Mouse (Mus musculus) embryonic facial prominence, embryonic 15.5 days (tissue): ENCODE measurements around the gene Slit3. TPM values are rescaled to one million over a fixed set of nuclear protein-coding genes. Genes with fewer than 3 reads are reported as not detected.

Source experiments
- ATAC-seq: fragments of 200-750 bp; cut with Nextera tagmentation; 2 replicates; pipeline ENCODE4 v1.8.0; 2017; ENCODE audit warnings: low read depth, moderate TSS enrichment; ENCODE audit not compliant: insufficient number of reproducible peaks, low FRiP score, low TSS enrichment
- H3K27ac ChIP-seq: fragments of 300-500 bp; sonication (generic); replicated peaks from 2 replicates; pipeline ENCODE4 v1.5.1; 2015; ENCODE audit warnings: mild to moderate bottlenecking, inconsistent platforms
- H3K27me3 ChIP-seq: fragments of 300-500 bp; sonication (generic); 2 replicates; pipeline ENCODE4 v1.6.1; 2015; ENCODE audit warnings: inconsistent platforms
- H3K36me3 ChIP-seq: fragments of 300-500 bp; sonication (generic); 2 replicates; pipeline ENCODE4 v1.6.1; 2015; ENCODE audit warnings: mild to moderate bottlenecking, inconsistent platforms
- H3K4me1 ChIP-seq: fragments of 300-500 bp; sonication (generic); 2 replicates; pipeline ENCODE4 v1.6.1; 2015; ENCODE audit warnings: inconsistent platforms
- H3K4me2 ChIP-seq: fragments of 300-500 bp; sonication (generic); replicated peaks from 2 replicates; pipeline ENCODE4 v1.6.1; 2015; ENCODE audit warnings: mild to moderate bottlenecking, inconsistent platforms
- H3K4me3 ChIP-seq: fragments of 300-500 bp; sonication (generic); replicated peaks from 2 replicates; pipeline ENCODE4 v1.5.1; 2015; ENCODE audit warnings: mild to moderate bottlenecking, inconsistent platforms
- H3K9ac ChIP-seq: fragments of 300-500 bp; sonication (generic); 2 replicates; pipeline ENCODE4 v1.6.1; 2015; ENCODE audit warnings: inconsistent platforms
- H3K9me3 ChIP-seq: fragments of 300-500 bp; sonication (generic); replicated peaks from 2 replicates; pipeline ENCODE4 v1.6.1; 2016; ENCODE audit warnings: inconsistent platforms
- WGBS: fragments of 180-500 bp; shearing (Covaris S2); methylation state at CpG from one replicate; pipeline ENCODE4 v1.1.7; 2015; 5-methylcytosine and 5-hydroxymethylcytosine counted together
- polyA plus RNA-seq: library from polyadenylated mRNA; unstranded; fragments of >200 nt; fragmentation: Nextera tagmentation; extraction: Ambion mirVana; gene quantifications from 2 replicates; pipeline ENCODE4 v1.2.1, GENCODE M21; 2015

Slit3 gene
- polyA plus RNA-seq, 1 experiment from 2014 or later = 27.6 TPM

DNA sequence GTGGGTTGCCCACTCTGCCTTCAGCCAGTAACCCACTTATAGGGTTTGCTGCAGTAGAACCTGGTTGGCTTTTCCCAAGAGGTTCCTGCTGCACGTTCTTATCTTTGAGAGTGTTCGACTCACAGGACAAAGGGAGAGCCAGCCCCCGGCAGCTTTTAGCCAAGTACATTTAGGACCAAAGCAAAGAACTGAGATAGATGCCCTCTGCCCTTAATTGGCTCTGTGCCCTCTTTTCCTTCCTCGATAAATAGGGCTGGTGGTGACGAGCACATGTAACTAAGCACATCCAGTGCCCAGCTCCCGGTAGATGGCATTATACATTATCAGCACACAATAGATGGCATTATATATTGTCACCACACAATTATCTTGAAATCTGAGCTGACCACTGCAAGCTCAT, 444.3 kb downstream of the Slit3 start:
- H3K27me3 ChIP-seq = no peaks in the 10 kb centered on the region
- 74% methylated on average over 6 of the region's 6 CpGs for WGBS

DNA sequence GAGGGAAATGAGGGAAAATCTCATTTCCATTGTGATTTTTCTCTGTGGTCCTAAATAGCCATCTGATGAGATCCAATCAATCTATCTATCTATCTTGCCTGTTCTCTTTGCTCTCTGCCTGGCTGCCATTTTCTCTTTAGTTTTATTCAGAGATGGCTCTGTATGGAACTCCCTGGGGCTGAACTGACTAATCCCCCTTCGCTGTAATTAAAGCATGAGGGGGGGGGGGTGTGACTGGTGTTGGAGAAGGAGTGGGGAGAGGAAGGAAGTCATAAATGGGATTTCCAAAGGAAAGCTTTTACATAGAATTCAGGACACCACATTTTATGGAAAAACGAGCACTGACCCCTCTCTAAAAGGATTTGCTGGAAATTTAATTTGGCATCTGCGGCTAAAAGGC, 445.7 kb downstream of the Slit3 start:
- H3K4me1 ChIP-seq = 0 out of 2 replicates have a peak, but pooled peaks cover 3% of the 10 kb centered on the region
- H3K4me3 ChIP-seq = no peak overlapping the region
- no peak for ATAC-seq
- H3K9ac ChIP-seq = no peak overlapping the region
- H3K9me3 ChIP-seq = no peaks in the 10 kb centered on the region
- 62% methylated on average over 3 of the region's 3 CpGs for WGBS
- no peak overlapping the region for H3K27ac ChIP-seq
- no peaks in the 10 kb centered on the region for H3K27me3 ChIP-seq
- H3K4me2 ChIP-seq = no peak overlapping the region
- H3K36me3 ChIP-seq = no peaks in the 10 kb centered on the region

More for the DNA sequence above, 444.3 kb downstream of the Slit3 start:
- no peaks in the 10 kb centered on the region for H3K9me3 ChIP-seq
- no peak overlapping the region for H3K4me2 ChIP-seq
- no peak overlapping the region for H3K4me3 ChIP-seq
- ATAC-seq = no peak
- no peaks in the 10 kb centered on the region for H3K36me3 ChIP-seq
- H3K9ac ChIP-seq = no peak overlapping the region
- 0 out of 2 replicates have a peak, but pooled peaks cover 3% of the 10 kb centered on the region for H3K4me1 ChIP-seq
- H3K27ac ChIP-seq = no peak overlapping the region

DNA sequence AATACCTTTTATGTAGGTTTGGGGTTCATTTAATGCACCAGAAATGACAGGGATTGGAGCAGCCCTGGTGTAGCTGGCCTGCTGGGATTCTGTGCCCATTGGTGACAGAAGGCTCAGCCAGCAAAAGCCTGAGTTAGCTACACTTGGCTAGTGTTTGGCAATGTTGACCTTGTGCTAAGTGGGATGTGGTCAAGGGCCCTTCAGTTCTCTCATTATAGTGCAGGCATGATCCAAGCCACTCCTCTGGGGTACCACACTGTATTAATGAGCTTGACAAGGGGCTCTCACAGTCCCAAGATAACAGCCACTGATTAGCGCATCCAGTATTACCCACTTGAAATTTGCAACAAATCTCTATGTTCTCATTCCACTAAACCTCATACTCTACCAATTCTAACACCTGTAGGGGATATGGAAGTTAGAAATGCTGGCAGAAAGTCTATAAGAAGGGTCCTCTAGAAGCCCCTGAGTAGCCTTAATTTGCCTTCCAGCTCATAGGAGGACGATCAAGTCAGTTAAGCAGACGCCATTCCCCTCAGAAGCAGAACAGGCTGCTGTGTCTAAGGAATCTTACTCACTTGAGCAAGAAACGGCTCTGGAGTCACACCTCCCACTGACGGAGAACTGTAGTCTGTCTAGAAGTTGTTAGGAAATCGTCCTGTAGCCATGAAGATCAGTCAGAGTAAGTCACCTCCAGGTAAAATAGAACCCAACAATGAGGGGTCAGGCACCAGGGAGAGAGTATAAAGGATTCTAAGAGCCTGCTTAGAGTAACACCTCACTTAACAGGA, 448.3 kb downstream of the Slit3 start:
- Histone ChIP-seq H3K4me2 (no peak overlapping the region), H3K36me3 (no peaks in the 10 kb centered on the region), H3K27ac (no peak overlapping the region), H3K27me3 (no peaks in the 10 kb centered on the region), H3K9ac (no peak overlapping the region), H3K9me3 (no peaks in the 10 kb centered on the region), H3K4me3 (no peak overlapping the region), H3K4me1 (no peaks in the 10 kb centered on the region)
- no peak for ATAC-seq
- WGBS = 79% methylated on average over 6 of the region's 6 CpGs

DNA sequence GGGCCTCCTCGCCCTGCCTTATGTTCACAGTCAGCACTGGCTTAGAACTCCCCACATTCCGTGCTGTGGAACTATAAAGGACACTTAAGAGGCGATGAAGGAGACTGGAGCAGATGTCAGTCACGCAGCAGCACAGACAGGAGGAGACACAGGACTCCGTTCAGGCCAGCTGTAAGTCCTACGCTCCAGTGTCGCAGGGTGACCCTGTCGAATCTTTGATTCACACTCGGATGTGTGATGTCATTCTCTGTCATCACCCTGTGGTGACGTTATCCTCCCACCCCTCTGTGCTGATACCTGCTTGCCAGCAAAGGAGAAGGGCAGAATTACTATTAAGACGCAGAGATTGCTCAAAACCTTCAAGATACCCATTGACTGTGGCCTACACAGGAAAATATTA, 448.9 kb downstream of the Slit3 start:
- no peak overlapping the region for H3K4me2 ChIP-seq
- H3K36me3 ChIP-seq = no peaks in the 10 kb centered on the region
- WGBS = 80% methylated on average over 11 of the region's 11 CpGs
- no peaks in the 10 kb centered on the region for H3K9me3 ChIP-seq
- H3K4me1 ChIP-seq = no peaks in the 10 kb centered on the region
- no peaks in the 10 kb centered on the region for H3K27me3 ChIP-seq
- ATAC-seq = no peak
- no peak overlapping the region for H3K9ac ChIP-seq
- H3K27ac ChIP-seq = no peak overlapping the region
- no peak overlapping the region for H3K4me3 ChIP-seq

DNA sequence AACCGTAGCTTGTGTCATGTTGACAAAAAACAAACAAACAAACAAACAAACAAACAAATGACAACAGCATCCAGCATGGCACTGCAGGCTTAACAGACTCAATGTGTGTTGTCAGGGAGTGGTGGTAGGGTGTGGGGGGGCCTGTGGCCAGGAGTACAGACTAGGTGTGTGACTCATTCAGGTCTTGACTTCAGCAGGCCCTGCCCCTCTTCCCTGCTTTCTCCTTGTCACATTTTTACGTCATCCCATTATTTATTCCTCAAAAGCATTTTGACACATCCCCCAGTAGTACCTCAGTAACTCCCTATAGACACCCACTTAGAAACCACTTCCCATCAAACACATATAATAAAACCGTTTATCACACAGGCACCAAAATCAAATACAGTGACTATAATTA, 450.9 kb downstream of the Slit3 start:
- Histone ChIP-seq H3K4me2 (no peak overlapping the region), H3K27me3 (no peaks in the 10 kb centered on the region), H3K9me3 (no peaks in the 10 kb centered on the region), H3K4me3 (no peak overlapping the region), H3K36me3 (no peaks in the 10 kb centered on the region), H3K27ac (no peak overlapping the region), H3K9ac (no peak overlapping the region), H3K4me1 (no peaks in the 10 kb centered on the region)
- 82% methylated on average over 3 of the region's 3 CpGs for WGBS
- no peak for ATAC-seq

DNA sequence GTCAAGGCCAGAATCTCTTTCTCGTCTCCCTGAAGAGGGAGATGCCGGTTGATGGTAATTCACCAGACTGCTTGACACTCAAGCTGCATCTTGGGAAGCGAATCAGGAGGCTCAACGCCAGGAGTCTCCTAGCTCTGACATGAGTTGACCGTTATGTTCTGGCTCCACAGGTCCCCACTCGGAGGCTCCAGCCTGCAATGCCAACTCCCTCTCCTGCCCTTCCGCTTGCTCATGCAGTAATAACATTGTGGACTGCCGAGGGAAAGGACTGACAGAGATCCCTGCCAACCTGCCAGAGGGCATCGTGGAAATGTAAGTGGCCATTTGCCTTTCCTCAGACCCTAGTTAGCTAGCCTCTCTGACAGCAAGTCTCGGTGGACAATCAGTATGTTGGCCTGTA, 457.8 kb downstream of the Slit3 start:
- WGBS = 90% methylated on average over 10 of the region's 10 CpGs
- H3K27ac ChIP-seq = no peak overlapping the region
- H3K9ac ChIP-seq = no peak overlapping the region
- no peak for ATAC-seq
- peaks cover 5% of the 10 kb centered on the region; the same call in 1 of the 2 replicates for H3K36me3 ChIP-seq
- no peak overlapping the region for H3K4me2 ChIP-seq
- H3K4me1 ChIP-seq = no peaks in the 10 kb centered on the region
- no peaks in the 10 kb centered on the region for H3K9me3 ChIP-seq
- no peaks in the 10 kb centered on the region for H3K27me3 ChIP-seq
- no peak overlapping the region for H3K4me3 ChIP-seq

DNA sequence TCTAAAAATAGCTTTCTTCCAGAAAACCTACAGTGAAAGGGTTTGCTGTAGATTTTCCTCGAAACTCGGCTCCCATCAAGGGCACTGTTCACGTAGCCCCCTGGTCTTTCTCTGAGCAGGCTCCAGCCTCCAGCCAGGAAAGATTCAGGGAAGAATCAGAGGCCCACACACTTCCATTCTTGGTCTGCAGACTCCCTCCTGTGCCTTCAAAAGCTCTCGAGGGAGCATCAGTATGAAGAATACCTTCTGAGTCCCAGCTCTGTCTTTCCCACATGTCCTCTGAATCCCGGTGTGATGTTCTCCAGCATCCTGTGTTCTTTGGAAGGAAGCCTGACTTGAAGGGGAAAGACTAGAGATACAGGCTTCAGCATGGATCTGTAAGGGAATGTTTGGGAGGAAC, 461.6 kb downstream of the Slit3 start:
- H3K27ac ChIP-seq = no peak overlapping the region
- no peak overlapping the region for H3K4me3 ChIP-seq
- no peaks in the 10 kb centered on the region for H3K4me1 ChIP-seq
- no peak for ATAC-seq
- H3K4me2 ChIP-seq = no peak overlapping the region
- no peaks in the 10 kb centered on the region for H3K9me3 ChIP-seq
- WGBS = 68% methylated on average over 5 of the region's 5 CpGs
- no peaks in the 10 kb centered on the region for H3K27me3 ChIP-seq
- peaks cover 5% of the 10 kb centered on the region; the same call in 1 of the 2 replicates for H3K36me3 ChIP-seq
- no peak overlapping the region for H3K9ac ChIP-seq

DNA sequence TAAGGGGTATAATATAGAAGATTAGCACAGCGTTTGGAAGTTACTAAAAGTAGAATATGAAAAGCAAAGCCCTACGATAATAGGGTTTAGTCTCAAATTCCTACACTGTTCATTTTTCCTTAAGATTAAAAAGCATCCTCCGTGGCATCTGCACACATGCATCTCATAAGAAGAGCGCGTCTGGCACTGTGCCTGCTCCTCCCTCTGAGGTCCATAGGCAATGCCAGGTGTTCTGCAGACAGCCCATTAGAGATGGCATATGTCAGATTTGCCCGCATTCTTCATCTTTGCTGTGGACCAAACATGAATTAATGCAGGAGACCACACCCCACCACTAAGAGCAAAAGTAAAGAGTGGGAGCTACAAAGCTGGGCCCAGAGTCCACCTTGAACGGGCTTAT, 462.6 kb downstream of the Slit3 start:
- Histone ChIP-seq H3K36me3 (peaks cover 5% of the 10 kb centered on the region; the same call in 1 of the 2 replicates), H3K27me3 (no peaks in the 10 kb centered on the region), H3K9me3 (no peaks in the 10 kb centered on the region), H3K4me2 (no peak overlapping the region), H3K4me3 (no peak overlapping the region), H3K4me1 (no peaks in the 10 kb centered on the region), H3K27ac (no peak overlapping the region), H3K9ac (no peak overlapping the region)
- WGBS = 49% methylated on average over 7 of the region's 7 CpGs
- no peak for ATAC-seq

DNA sequence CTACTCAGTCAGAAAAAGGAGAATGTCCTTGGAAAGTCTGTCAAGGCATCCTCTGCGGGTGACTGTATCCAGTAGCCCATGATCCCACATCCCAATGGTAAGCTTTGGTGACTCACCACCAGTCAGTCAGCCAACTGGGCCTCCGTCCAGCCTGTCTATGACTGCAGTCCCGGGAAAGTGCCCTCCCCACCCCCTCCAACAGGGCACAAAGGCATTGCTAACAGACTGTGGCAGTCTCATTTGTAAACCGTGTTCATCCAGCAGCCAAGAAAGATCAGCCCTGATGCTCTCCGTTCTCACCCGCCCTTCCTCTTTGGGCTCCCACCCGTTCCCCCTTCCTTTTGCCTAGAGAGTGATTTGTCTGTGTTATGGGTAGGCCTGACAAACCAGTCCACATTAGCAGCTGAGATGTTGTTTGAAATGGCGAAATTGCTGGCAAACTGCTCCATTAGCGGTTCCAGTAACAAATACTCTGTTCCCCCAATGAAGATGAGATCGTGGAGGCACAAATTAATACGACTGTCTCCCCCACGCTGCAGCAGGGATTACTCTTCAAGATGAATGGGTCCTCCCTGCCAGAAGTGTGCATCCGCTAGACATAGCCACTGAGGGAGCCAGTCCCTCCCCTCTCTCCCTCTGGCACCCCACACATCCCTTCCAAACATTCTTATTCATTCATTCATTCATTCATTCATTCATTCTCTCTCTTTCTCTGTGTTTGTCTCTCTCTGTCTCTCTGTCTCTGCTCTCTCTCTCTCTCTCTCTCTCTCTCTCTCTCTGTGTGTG, 466.3 kb downstream of the Slit3 start:
- Histone ChIP-seq H3K36me3 (peaks cover 4% of the 10 kb centered on the region; the same call in 1 of the 2 replicates), H3K9ac (no peak overlapping the region), H3K9me3 (no peaks in the 10 kb centered on the region), H3K4me1 (no peaks in the 10 kb centered on the region), H3K27ac (no peak overlapping the region), H3K4me2 (no peak overlapping the region), H3K4me3 (no peak overlapping the region), H3K27me3 (no peaks in the 10 kb centered on the region)
- WGBS = 71% methylated on average over 13 of the region's 13 CpGs
- ATAC-seq = no peak; the same call in 1 of the 2 replicates

DNA sequence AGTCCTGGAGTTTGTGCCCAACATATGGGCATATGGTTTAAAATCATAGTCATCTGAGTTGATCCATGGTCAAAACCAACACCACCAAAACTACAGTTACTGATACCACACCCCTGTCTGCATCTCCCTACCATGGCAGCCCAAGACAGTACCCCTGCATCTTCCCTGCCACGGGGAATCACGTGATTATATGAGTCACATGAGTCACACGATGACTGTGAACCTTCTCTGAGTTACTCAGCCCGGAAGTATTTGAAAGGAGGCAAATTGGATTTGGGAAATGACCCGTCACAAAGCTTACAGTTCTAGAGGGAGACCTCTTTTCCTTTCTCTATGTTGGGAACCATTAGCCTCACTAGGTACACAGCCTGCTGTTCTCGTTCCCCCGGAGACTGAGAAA, 468.9 kb downstream of the Slit3 start:
- Histone ChIP-seq H3K4me2 (no peak overlapping the region), H3K36me3 (peaks cover 4% of the 10 kb centered on the region; the same call in 1 of the 2 replicates), H3K4me1 (no peaks in the 10 kb centered on the region), H3K9ac (no peak overlapping the region), H3K9me3 (no peaks in the 10 kb centered on the region), H3K4me3 (no peak overlapping the region), H3K27me3 (no peaks in the 10 kb centered on the region), H3K27ac (no peak overlapping the region)
- 87% methylated on average over 7 of the region's 7 CpGs for WGBS
- no peak for ATAC-seq

DNA sequence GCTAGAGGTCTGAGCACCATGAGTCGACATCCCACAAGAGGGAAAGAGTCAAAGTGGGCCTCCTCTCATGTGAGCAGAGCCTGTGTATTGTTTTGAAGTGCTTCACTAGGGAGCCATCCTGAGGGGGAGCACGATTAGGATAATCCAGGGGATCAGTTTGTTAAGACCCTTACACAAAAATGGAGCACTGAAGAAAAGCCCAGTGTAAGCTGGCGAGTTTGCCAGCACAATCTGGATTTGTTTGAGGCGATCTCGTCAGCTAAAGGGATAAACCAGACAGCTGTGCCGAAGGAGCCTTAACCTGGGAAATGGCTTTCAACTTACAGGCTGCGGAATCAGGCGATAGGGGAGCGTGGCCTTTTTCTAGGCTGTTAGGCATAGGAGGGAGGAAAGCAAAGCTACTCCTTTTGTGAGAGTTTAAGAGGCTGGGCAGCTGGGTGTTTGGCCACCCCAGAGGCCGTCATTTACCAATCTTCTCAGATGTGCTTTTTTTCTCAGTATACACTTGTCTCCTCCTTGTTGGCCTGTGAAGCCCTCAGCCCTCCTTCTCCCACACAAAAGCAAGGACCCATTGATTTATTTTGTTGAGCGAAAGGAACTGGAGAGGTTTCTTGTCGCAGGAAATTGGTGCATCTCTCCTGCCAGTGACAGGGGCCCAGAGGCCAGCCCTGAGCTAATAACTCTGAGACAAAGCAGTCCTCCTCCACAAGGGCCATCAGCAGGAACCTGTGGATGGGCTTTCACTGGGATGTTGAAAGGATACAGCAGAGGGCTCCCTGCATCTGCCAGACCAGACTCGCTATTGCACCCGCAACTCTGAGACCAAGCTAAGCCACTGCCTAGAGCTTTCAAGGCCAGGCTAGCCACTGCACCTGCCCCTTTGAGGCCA, 472.4 kb downstream of the Slit3 start:
- no peak overlapping the region for H3K9ac ChIP-seq
- H3K9me3 ChIP-seq = no peaks in the 10 kb centered on the region
- H3K4me2 ChIP-seq = no peak overlapping the region
- H3K27me3 ChIP-seq = no peaks in the 10 kb centered on the region
- H3K27ac ChIP-seq = no peak overlapping the region
- H3K4me3 ChIP-seq = no peak overlapping the region
- peaks cover 4% of the 10 kb centered on the region; the same call in 1 of the 2 replicates for H3K36me3 ChIP-seq
- WGBS = 65% methylated on average over 14 of the region's 14 CpGs
- ATAC-seq = no peak
- no peaks in the 10 kb centered on the region for H3K4me1 ChIP-seq
